Mouse (Mus musculus) cerebellum, postnatal 36 days (tissue): ENCODE measurements at regions not wholly inside any gene's neighbourhood (a gene's known extent, or its start where the extent isn't known, plus 50 kb on each side); places are given as distances from the start of the nearest gene placed in this dataset.
"Not testable (repeated sequence)": the region's sequence is repeated elsewhere in the genome, so short reads cannot be mapped to it uniquely, and the experiment has no call there.

Source experiments
- DNase-seq, 2 experiments: peaks; one replicate each; pipeline ENCODE4 v3.0.0; 2021 to 2022; ENCODE audit warnings: mixed read lengths in 2 of 2

DNA sequence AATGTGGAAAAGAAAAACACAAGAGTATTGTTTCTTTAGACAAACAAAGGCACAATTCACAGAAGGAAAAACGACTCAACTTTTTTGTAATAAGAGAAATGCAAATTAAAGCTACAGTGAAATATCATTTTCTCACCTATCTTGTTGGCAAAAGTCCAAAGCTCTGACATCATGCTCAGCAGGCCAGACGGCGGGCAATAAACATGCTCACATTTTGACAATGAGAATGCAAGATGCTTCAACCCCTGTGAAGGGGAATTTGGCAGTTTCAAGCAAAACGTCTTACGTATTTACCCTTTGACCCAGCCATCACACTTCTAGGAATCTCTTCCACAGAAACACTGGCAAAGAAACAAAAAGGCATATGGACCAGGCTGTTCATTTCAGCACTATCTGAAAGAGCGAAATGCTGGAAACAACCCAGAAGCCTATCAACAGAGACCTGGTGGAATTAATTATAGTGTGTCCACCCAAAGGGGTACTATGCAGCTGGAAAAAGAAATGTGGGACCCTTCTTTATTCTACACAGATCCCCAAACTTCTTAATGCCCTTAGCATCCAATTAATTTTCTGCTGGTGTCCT lies 203.4 kb upstream of the 2610301B20Rik start:
- DNase-seq: peak; percentile 31 to 44

- DNase-seq: no peak
These were observed 183.2 kb upstream of the 2610301B20Rik start for GRCm38 (mm10) chr4:10691086-10691485.

- DNase-seq: no peak
These were observed 181.4 kb upstream of the 2610301B20Rik start for GRCm38 (mm10) chr4:10692860-10693259.

GRCm38 (mm10) chr4:10693446-10694105 lies 180.7 kb upstream of the 2610301B20Rik start:
- DNase-seq: no peak

DNA sequence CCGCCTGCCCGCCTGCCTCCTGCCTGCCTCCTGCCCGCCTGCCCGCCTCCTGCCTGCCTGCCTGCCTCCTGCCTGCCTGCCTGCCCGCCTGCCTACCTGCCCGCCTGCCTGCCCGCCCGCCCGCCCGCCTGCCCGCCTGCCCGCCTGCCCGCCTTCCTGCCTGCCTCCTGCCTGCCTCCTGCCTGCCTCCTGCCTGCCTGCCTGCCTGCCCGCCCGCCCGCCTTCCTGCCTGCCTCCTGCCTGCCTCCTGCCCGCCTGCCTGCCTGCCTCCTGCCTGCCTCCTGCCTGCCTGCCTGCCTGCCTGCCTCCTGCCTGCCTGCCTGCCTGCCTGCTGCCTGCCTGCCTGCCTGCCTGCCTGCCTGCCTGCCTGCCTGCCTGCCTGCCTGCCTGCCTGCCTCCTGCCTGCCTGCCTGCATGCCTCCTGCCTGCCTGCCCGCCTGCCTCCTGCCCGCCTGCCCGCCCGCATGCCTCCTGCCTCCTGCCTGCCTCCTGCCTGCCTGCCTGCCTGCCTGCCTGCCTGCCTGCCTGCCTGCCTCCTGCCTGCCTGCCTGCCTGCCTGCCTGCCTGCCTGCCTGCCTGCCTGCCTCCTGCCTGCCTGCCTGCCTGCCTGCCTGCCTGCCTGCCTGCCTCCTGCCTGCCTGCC lies 180.1 kb upstream of the 2610301B20Rik start:
- DNase-seq: not testable (repeated sequence)

DNA sequence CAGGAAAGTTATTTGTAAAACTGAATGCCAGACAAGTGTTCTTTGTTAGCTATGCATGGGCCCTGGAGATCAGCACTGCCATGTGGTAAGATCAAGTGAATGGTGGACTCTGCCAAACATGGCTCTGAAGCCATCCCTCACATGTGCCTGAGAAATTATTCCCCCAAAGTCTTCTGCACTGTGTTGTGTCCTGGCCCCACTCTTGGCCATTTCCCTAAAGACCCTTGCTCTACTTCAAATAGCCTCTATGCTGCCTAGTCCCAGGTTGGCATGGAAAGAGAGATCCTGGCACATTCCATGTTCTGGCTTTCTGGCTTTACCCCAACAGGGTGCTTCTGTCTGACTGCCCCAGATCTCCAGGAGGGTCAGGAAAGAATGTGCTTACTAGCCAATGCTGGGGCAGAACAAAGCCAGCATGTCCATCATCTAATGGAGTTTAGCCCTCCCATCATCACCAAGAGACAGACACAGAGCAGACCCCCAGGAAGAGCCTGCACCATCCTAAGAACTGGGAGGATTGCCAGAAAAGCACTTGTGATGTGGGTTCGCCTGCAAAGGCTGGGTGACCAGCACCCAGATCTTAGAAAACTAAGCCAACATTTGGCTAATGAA lies 177.0 kb upstream of the 2610301B20Rik start:
- no peak for DNase-seq

GRCm38 (mm10) chr4:10698637-10699036 lies 175.7 kb upstream of the 2610301B20Rik start:
- no peak for DNase-seq

DNA sequence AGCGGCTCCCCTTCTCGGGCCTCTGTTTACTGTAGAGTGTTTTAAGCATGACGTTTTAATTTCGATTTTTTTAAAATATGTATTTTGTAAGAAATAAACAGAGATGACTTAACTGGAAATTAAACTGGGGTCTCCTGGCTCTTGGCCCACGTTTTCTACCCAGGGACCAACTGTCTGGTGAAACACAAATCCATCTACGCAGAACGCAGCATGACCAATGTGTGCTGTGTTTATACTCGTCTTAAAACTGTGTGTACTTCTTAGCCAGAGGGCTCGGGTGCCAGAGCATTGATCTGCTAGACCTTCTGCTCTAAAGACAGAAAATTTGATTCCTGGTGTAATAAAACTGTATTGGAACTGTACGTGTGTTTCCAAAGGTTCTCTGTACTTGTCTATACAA lies 172.8 kb upstream of the 2610301B20Rik start:
- no peak for DNase-seq

- no peak for DNase-seq
These were observed 171.1 kb upstream of the 2610301B20Rik start for GRCm38 (mm10) chr4:10703212-10703611.

DNA sequence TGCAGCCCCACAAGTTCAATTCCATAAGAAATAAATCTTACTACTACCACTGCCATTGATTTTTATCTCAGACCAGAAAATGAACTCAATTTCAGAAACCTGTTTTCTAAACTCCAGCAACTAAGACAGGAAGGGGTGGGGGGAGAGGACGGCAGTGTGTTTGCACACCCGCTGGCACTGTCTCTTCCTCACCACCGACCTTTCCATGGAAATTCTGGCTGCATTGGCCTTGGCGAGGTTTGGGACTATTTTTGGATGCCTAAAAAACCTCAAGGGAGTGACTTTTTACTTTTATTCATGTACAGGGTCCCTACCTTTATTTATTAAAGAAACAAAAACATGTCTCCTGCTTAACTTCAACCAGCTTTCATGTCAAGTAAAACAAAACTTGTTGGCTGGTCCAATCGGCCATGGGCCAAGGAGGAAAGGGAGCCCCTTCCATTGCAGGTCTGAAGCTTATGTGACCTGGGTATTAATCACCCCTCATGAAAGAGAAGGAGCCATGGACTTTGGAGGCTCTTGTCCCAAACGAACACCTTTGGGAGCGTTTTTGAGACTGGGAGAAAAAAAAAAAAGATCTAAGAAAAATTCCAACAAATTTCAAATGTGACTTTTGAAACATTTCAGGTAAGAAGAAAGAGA lies 167.2 kb upstream of the 2610301B20Rik start:
- DNase-seq: no peak

DNA sequence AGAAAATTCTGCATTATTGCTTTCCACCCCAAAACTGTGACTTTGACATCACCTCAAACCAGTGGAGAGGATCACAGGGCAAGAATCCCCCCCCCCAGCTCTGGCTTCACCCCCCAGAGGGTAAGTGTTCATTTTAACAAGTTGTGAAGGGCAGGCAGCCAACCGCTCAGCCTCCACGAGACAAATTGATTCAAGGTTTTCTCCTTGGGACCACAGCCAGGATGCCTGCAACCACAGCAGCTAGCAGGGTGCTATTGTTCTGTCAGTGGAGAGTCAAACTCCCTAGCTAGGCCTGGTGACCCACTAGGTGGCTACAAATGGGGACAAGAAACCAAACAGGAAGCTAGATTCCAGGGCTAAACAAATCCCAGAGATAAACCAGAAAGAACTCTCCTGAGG lies 166.6 kb upstream of the 2610301B20Rik start:
- DNase-seq: peak in 1 of 2 experiments; percentile 9

DNA sequence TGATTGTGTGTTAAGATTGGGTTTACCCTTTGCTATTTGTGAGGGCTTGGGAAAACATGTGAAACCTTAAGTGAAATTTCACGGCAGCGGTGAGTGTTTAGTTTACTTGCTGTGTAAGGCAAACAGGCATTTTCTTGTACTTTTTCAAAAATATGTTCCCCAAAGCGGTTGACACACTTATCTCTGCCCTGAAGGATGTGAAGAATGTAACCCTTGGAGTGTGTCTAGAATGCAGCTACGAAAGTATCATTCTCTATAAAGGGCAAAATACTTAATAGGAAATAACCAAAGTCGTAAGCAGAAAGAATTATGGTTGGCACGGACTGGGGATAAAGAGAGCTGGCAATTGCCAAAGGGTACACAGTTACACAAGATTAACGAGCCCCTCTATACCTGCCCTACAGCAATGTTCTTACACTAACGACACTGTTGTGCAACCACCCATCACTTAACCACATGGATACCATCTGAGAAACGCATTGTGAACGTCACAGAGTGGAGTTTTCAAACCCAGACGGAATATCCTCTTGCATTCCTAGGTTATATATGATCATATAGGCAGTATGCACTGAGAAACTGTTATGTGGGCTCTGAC lies 162.3 kb upstream of the 2610301B20Rik start:
- DNase-seq: no peak

DNA sequence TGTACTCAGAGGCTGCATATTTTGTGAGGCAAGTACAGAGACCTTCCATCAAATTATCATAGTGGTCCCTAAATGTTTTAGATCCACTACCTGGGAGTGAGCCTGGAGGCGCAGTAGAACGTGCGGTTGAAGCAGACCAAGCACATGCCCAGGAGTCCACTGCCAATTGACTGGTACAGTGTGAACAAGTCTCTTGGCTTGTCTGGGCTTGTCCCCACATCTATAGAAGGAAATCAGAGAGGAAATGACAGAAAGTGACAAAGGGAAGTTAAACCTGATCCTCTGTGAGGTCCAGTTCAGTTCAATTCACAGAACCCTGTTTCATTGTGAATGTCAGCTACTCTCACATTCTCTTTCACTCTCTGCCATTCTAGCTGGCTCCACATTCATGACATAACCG lies 151.0 kb upstream of the 2610301B20Rik start:
- no peak for DNase-seq

GRCm38 (mm10) chr4:10727894-10728293 lies 146.4 kb upstream of the 2610301B20Rik start:
- DNase-seq: no peak

DNA sequence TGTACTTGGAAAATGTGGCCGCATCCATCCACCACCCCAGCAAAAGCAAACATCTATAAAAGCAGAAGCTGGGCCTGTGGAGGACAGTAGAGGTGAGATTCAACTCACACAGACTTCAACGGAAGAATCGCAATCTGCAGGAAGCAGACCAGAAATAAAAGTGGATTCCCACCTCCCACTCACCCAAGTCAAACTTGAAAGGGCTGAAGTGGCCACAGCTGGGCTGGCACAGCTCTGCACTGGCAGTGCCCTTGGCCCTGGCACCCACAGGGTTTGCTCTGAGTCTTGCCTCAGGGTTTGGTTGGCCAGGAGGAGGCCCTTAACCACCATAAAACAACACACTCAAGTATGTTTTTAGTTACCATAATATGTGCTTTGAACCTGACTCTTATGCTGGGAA lies 129.1 kb upstream of the 2610301B20Rik start:
- no peak for DNase-seq

- DNase-seq: peak in 1 of 2 experiments; percentile 9
These were observed 125.5 kb upstream of the 2610301B20Rik start for GRCm38 (mm10) chr4:10748816-10749215.

GRCm38 (mm10) chr4:10750377-10751062 lies 123.8 kb upstream of the 2610301B20Rik start:
- DNase-seq: not testable (repeated sequence)

GRCm38 (mm10) chr4:10753176-10753575 lies 121.1 kb upstream of the 2610301B20Rik start:
- no peak for DNase-seq

- DNase-seq: no peak
These were observed 114.8 kb upstream of the 2610301B20Rik start for GRCm38 (mm10) chr4:10759491-10759890.

- DNase-seq: peak; percentile 64
These were observed 106.6 kb upstream of the 2610301B20Rik start for GRCm38 (mm10) chr4:10767676-10768075.

- DNase-seq: no peak
These were observed 104.2 kb upstream of the 2610301B20Rik start for GRCm38 (mm10) chr4:10770026-10770643.
